Mouse (Mus musculus) skeletal muscle tissue, postnatal 0 days (tissue): ENCODE measurements around the gene Adora2a. TPM values are rescaled to one million over a fixed set of nuclear protein-coding genes. Genes with fewer than 3 reads are reported as not detected.

Source experiments
- polyA plus RNA-seq: library from polyadenylated mRNA; unstranded; fragments of >200 nt; fragmentation: Nextera tagmentation; extraction: Ambion mirVana; gene quantifications from 2 replicates; pipeline ENCODE4 v1.2.1, GENCODE M21; 2015

Adora2a gene
- polyA plus RNA-seq = 2.2 TPM in 2 replicates

DNA sequence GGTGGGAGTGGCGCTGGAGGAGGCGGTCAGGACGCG lies at the start of gene Adora2a:
Adora2a (plus strand) TSS at position 6 of the 36 bp plus-strand sequence.

Other genes starting within 250 kb of the Adora2a start
- 10.0 and 11.5 TPM in 2 replicates for gene Specc1l, start 104.8 kb upstream of the Adora2a start, polyA plus RNA-seq
- 0.18 and 0.22 TPM in 2 replicates for gene Upb1, start 84.2 kb downstream of the Adora2a start, polyA plus RNA-seq
- gene Snrpd3, start 200.7 kb downstream of the Adora2a start, polyA plus RNA-seq = 59.6 and 80.7 TPM in 2 replicates
- gene Gucd1, start 201.1 kb downstream of the Adora2a start, polyA plus RNA-seq = 20.8 and 23.3 TPM in 2 replicates
- gene Lrrc75b, start 243.5 kb downstream of the Adora2a start, polyA plus RNA-seq = 0.46 TPM in 2 replicates
- not detected in 2 replicates for gene Ggt1, start 244.7 kb downstream of the Adora2a start, polyA plus RNA-seq